Mouse (Mus musculus) lung, adult 2 months (tissue): ENCODE data around the gene Slc35e2.

Experiments
- CTCF ChIP-seq: fragments of 200-500 bp; IDR thresholded peaks from 2 replicates; pipeline ENCODE4 v1.5.1; 2011; ENCODE audit warnings: mild to moderate bottlenecking, low read length, control low read depth; ENCODE audit not compliant: insufficient read depth
- POLR2A ChIP-seq: fragments of 200-500 bp; IDR thresholded peaks from 2 replicates; pipeline ENCODE4 v1.6.1; 2011; ENCODE audit warnings: low read depth, mild to moderate bottlenecking, control low read depth, low read length, borderline replicate concordance; ENCODE audit errors: extremely low read depth

DNA sequence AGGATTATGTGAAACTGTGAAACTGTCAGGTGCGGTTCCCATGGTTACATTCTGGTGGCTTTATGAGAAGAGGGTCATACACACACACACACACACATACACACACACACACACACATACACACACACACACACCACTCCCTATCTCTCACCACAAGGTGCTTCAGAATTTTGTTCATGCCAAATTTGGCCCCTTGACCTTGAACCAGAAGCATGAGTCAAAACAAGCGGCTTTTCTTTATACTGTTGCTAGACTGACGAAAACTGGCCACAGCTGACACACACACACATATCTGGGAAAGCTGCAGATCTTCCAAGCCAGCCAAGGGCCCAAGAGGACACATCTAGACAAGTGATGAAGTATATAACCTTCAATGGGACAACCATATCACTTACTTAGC is 5.4 kb upstream of the Slc35e2 start:
- TF ChIP-seq CTCF (no peak), POLR2A (no peak)
